ENCODE assay signal across 9 mouse cellular contexts in genomic region chr1:77503711-77504181, GRCm38 (mm10). TPM values are rescaled to one million over a fixed set of nuclear protein-coding genes. Genes with fewer than 3 reads are reported as not detected.
DNase-seq lines count a peak whose midpoint lies in the region; ATAC-seq and TF ChIP-seq lines count a peak whose summit lies in the region.
"Had no signal": no experiment of that assay in that cellular context is flagged by ENCODE, and none has a peak within 500 bp of the region (broad histone marks: within the 10 kb centered on the region; RNA-seq: fewer than 3 reads in every experiment).

No protein-coding gene starts in this region.

- peak; percentile 80 for TF ChIP-seq EP300 in CH12.LX (IDR thresholded peaks at IDR 0.05; ENCODE audit: low read length)

- in situ Hi-C loops in CH12.LX (cut with MboI; ENCODE audit: low pct_ligation_motif_present, low pct_unique_long_range_greater_than_20kb, low sequenced_read_pairs), result loop anchor here (25.0 kb wide), 2 partner anchors 316 to 416 kb away; no protein-coding TSS in a partner anchor

- TF ChIP-seq RAD21 in CH12.LX (IDR thresholded peaks at IDR 0.05; ENCODE audit: low read depth, low read length), result no peak; the same call in none of the 2 replicates

- H3K79me2 ChIP-seq in CH12.LX (replicated peaks; ENCODE audit: control insufficient read depth, extremely low read depth, insufficient read depth, poor library complexity, severe bottlenecking), result peaks cover 51% of the 10 kb centered on the region

- H3K4me1 ChIP-seq in CH12.LX (ENCODE audit: control insufficient read depth in 1 of 2, insufficient read depth in 2 of 2), result peaks cover 3 to 89% of the 10 kb centered on the region in 2 experiments
- peaks cover 82% of the 10 kb centered on the region for H3K4me1 ChIP-seq in forebrain, embryonic 14.5 days (ENCODE audit: control insufficient read depth, insufficient read depth, low read length)
- H3K4me1 ChIP-seq in midbrain, embryonic 11.5 days (ENCODE audit: control insufficient read depth, insufficient read depth, low read length), result peaks cover 62% of the 10 kb centered on the region

- H3K4me3 ChIP-seq in CH12.LX (replicated peaks in 1 of 3; ENCODE audit: low read depth in 2 of 3, low read length in 2 of 3, poor library complexity in 1 of 3), result peak overlapping the region in 1 of 3 experiments; percentile 33
- H3K4me3 ChIP-seq in forebrain, embryonic 14.5 days (ENCODE audit: low read depth, low read length), result peak overlapping the region; percentile 23
- H3K4me3 ChIP-seq in midbrain, embryonic 11.5 days (ENCODE audit: low read depth, low read length), result no peak overlapping the region
- H3K4me3 ChIP-seq: stomach, embryonic 15.5 days had no signal

- no peaks in the 10 kb centered on the region for H3K9me3 ChIP-seq in CH12.LX (replicated peaks; ENCODE audit: low read length)
- H3K9me3 ChIP-seq in forebrain, embryonic 14.5 days (replicated peaks; ENCODE audit: control insufficient read depth, low read length), result no peaks in the 10 kb centered on the region
- no peaks in the 10 kb centered on the region for H3K9me3 ChIP-seq in midbrain, embryonic 11.5 days (ENCODE audit: control insufficient read depth, low read length)
- H3K9me3 ChIP-seq: stomach, embryonic 15.5 days had no signal

- peak; percentile 51 for TF ChIP-seq POLR2A in CH12.LX (IDR thresholded peaks at IDR 0.05; ENCODE audit: low read depth, low read length)

- peak overlapping the region; percentile 76 for H3K9ac ChIP-seq in CH12.LX (ENCODE audit: insufficient read depth, low read depth)
- peak overlapping the region; percentile 42 for H3K9ac ChIP-seq in forebrain, embryonic 14.5 days (ENCODE audit: low read length)
- H3K9ac ChIP-seq in midbrain, embryonic 11.5 days (ENCODE audit: low read length), result no peak overlapping the region
- H3K9ac ChIP-seq: stomach, embryonic 15.5 days had no signal

- no peak for ATAC-seq in forebrain, embryonic 14.5 days
- no peak for ATAC-seq in midbrain, embryonic 11.5 days (ENCODE audit: low FRiP score)

- H3K4me2 ChIP-seq in CH12.LX (ENCODE audit: insufficient read depth, low read depth, poor library complexity, severe bottlenecking), result peak overlapping the region; percentile 69
- H3K4me2 ChIP-seq in forebrain, embryonic 14.5 days (ENCODE audit: low read length), result peak overlapping the region; percentile 62
- peak overlapping the region; percentile 45; the same call in 1 of the 2 replicates for H3K4me2 ChIP-seq in midbrain, embryonic 11.5 days
- H3K4me2 ChIP-seq: stomach, embryonic 15.5 days had no signal

- no peak for TF ChIP-seq CTCF in CH12.LX (conservative IDR thresholded peaks at IDR 0.05 in 1 of 2, IDR thresholded peaks at IDR 0.05 in 1 of 2; ENCODE audit: low read depth in 2 of 2, low read length in 2 of 2)

- peaks cover 14 to 23% of the 10 kb centered on the region in 2 experiments for H3K36me3 ChIP-seq in CH12.LX (replicated peaks in 1 of 2; ENCODE audit: control insufficient read depth in 1 of 2, insufficient read depth in 1 of 2, low read length in 1 of 2)
- peaks cover 22% of the 10 kb centered on the region for H3K36me3 ChIP-seq in forebrain, embryonic 14.5 days (ENCODE audit: control insufficient read depth, insufficient read depth, low read length)
- no peaks in the 10 kb centered on the region for H3K36me3 ChIP-seq in midbrain, embryonic 11.5 days (ENCODE audit: control insufficient read depth, insufficient read depth, low read length)
- H3K36me3 ChIP-seq: stomach, embryonic 15.5 days had no signal

- H3K27ac ChIP-seq in CH12.LX (ENCODE audit: insufficient read depth, low read depth), result peak overlapping the region; percentile 91
- H3K27ac ChIP-seq in forebrain, embryonic 14.5 days (ENCODE audit: low read depth, low read length), result no peak overlapping the region
- no peak overlapping the region for H3K27ac ChIP-seq in midbrain, embryonic 11.5 days (ENCODE audit: low read depth, low read length)
- H3K27ac ChIP-seq: stomach, embryonic 15.5 days had no signal

- DNase-seq in adrenal gland, postnatal 10 days, result peak; percentile 12
- no peak for DNase-seq in adrenal gland, adult (ENCODE audit: inconsistent age in 2 of 2, low spot score in 1 of 2)
- DNase-seq in CH12.LX (ENCODE audit: extremely low read depth), result peak; percentile 87
- peak; percentile 61 for DNase-seq in forebrain, embryonic 14.5 days (ENCODE audit: low spot score)
- DNase-seq in midbrain, embryonic 11.5 days (ENCODE audit: low spot score, missing footprints), result peak; percentile 88
- DNase-seq in thymus, postnatal 0 days (ENCODE audit: low spot score), result no peak
- no peak for DNase-seq in kidney, postnatal 10 days
- no peak for DNase-seq in thymus, postnatal 36 days

- no peaks in the 10 kb centered on the region for H3K27me3 ChIP-seq in CH12.LX (replicated peaks)
- H3K27me3 ChIP-seq in forebrain, embryonic 14.5 days (replicated peaks; ENCODE audit: control insufficient read depth, insufficient read depth, low read length), result no peaks in the 10 kb centered on the region
- H3K27me3 ChIP-seq in midbrain, embryonic 11.5 days (ENCODE audit: control insufficient read depth, insufficient read depth, low read length), result peaks cover 6% of the 10 kb centered on the region; the same call in 1 of the 2 replicates
- H3K27me3 ChIP-seq: stomach, embryonic 15.5 days had no signal

- 42% methylated on average over 8 of the region's 8 CpGs for WGBS in forebrain, embryonic 14.5 days
- WGBS in midbrain, embryonic 11.5 days, result 62% methylated on average over 8 of the region's 8 CpGs

- dilution Hi-C loops in CH12.LX (cut with MboI; ENCODE audit: extremely low pct_ligation_motif_present, extremely low pct_unique_long_range_greater_than_20kb, low sequenced_read_pairs), result no loop called here

TF ChIP-seq in CH12.LX, 34 proteins besides CTCF, POLR2A, EP300 and RAD21 (continues in another document):
- TF ChIP-seq ZMIZ1 (IDR thresholded peaks at IDR 0.05; ENCODE audit: low read depth, low read length) (peak; percentile 64; the same call in 1 of the 2 replicates), GABPA (IDR thresholded peaks at IDR 0.05; ENCODE audit: insufficient replicate concordance, low read depth, low read length) (no peak), USF2 (conservative IDR thresholded peaks at IDR 0.05; ENCODE audit: low read depth, low read length) (no peak), IRF4 (IDR thresholded peaks at IDR 0.05; ENCODE audit: low read depth, low read length) (peak; percentile 70), ZKSCAN1 (IDR thresholded peaks at IDR 0.05; ENCODE audit: borderline replicate concordance, low read depth, low read length) (no peak), CHD2 (IDR thresholded peaks at IDR 0.05; ENCODE audit: low read length) (peak; percentile 64), JUND (conservative IDR thresholded peaks at IDR 0.05; ENCODE audit: low read depth, low read length) (peak; percentile 68; the same call in 1 of the 2 replicates), JUN (IDR thresholded peaks at IDR 0.05; ENCODE audit: insufficient read depth, low read depth, low read length) (peak; percentile 62), RCOR1 (conservative IDR thresholded peaks at IDR 0.05; ENCODE audit: low read depth, low read length) (peak; percentile 50; the same call in 1 of the 2 replicates), NRF1 (IDR thresholded peaks at IDR 0.05; ENCODE audit: low read depth, low read length) (peak; percentile 48), ELF1 (IDR thresholded peaks at IDR 0.05; ENCODE audit: low read depth, low read length) (no peak), NELFE (IDR thresholded peaks at IDR 0.05; ENCODE audit: low read depth, low read length) (peak; percentile 55; the same call in 1 of the 2 replicates), USF1 (IDR thresholded peaks at IDR 0.05; ENCODE audit: low read depth, low read length) (no peak), UBTF (IDR thresholded peaks at IDR 0.05; ENCODE audit: low read depth, low read length) (no peak), ZNF384 (IDR thresholded peaks at IDR 0.05; ENCODE audit: low read depth, low read length) (peak; percentile 45; the same call in 1 of the 2 replicates), MAZ (IDR thresholded peaks at IDR 0.05; ENCODE audit: low read depth, low read length) (peak; percentile 88; the same call in 1 of the 2 replicates), SIN3A (IDR thresholded peaks at IDR 0.05; ENCODE audit: low read length) (peak; percentile 97), E2F4 (IDR thresholded peaks at IDR 0.05; ENCODE audit: insufficient replicate concordance, low read depth, low read length) (0 out of 2 replicates have a peak, but pooled peaks have one; percentile 56), MYC (IDR thresholded peaks at IDR 0.05; ENCODE audit: low read depth, low read length) (peak; percentile 41; the same call in 1 of the 2 replicates), KAT2A (IDR thresholded peaks at IDR 0.05; ENCODE audit: insufficient replicate concordance, low read length) (peak; percentile 42; the same call in 1 of the 2 replicates), HCFC1 (IDR thresholded peaks at IDR 0.05; ENCODE audit: low read depth, low read length) (peak; percentile 2; the same call in 1 of the 2 replicates), MAX (IDR thresholded peaks at IDR 0.05; ENCODE audit: low read length) (0 out of 2 replicates have a peak, but pooled peaks have one; percentile 33), MEF2A (IDR thresholded peaks at IDR 0.05; ENCODE audit: borderline replicate concordance, low read depth, low read length) (peak; percentile 89), BHLHE40 (IDR thresholded peaks at IDR 0.05; ENCODE audit: low read depth, low read length) (peak; percentile 73), PAX5 (IDR thresholded peaks at IDR 0.05; ENCODE audit: low read length) (no peak), TBP (conservative IDR thresholded peaks at IDR 0.05; ENCODE audit: low read depth, low read length) (peak; percentile 70), MXI1 (IDR thresholded peaks at IDR 0.05; ENCODE audit: low read depth, low read length) (peak; percentile 63), ETS1 (conservative IDR thresholded peaks at IDR 0.05; ENCODE audit: low read depth, low read length) (peak; percentile 95), ZC3H11A (IDR thresholded peaks at IDR 0.05; ENCODE audit: low read depth, low read length) (no peak), POLR2AphosphoS2 (IDR thresholded peaks at IDR 0.05; ENCODE audit: low read depth, low read length) (no peak), CHD1 (IDR thresholded peaks at IDR 0.05; ENCODE audit: low read depth, low read length) (peak; percentile 89; the same call in 1 of the 2 replicates)

RNA-seq across cellular contexts. Expression of gene Epha4, which starts 11.1 kb away (rescaled TPM):
- total RNA-seq in adrenal gland, postnatal 10 days (2021), result 1 to 10 TPM; 4.2 TPM
- total RNA-seq in CH12.LX (2012; rRNA removed), result 16.1 and 26.0 TPM in 2 replicates
- total RNA-seq in CH12.LX (2014; rRNA removed), result 12.1 and 13.0 TPM in 2 replicates
- 3.8 and 3.9 TPM in 2 replicates for polyA plus RNA-seq in CH12.LX (2012; ENCODE audit: insufficient read length, low read depth)
- polyA plus RNA-seq in forebrain, embryonic 14.5 days (2014; fragmentation: Nextera tagmentation; extraction: Ambion mirVana), result 85.7 and 89.1 TPM in 2 replicates
- polyA plus RNA-seq in midbrain, embryonic 11.5 days (2014; fragmentation: Nextera tagmentation; extraction: Ambion mirVana), result 19.4 and 24.4 TPM in 2 replicates
- polyA plus RNA-seq in thymus, postnatal 0 days (2015; fragmentation: Nextera tagmentation; extraction: Ambion mirVana), result 1.1 TPM in 2 replicates

Comparison
In these comparisons a context has a peak if more than half of its experiments do, and no peak if none do; other contexts are left out.
1. DNase-seq: peak in adrenal gland, postnatal 10 days (single experiment), CH12.LX (single experiment), forebrain, embryonic 14.5 days (single experiment) and midbrain, embryonic 11.5 days (single experiment); none in adrenal gland, adult (0 of 2), thymus, postnatal 0 days (single experiment), kidney, postnatal 10 days (single experiment) and thymus, postnatal 36 days (0 of 2).
2. Peak in every context shown above with its lines, with median percentiles within 50 percentile points of each other: H3K4me2 ChIP-seq.